Mouse (Mus musculus) CD4-positive helper T cell, adult 2 months (primary cell): ENCODE measurements around the gene Atp2a1.

Experiments
- DNase-seq: peaks from one replicate; pipeline ENCODE4 v3.0.0-alpha.2; 2012; ENCODE audit warnings: low read depth, missing footprints, low spot score

Atp2a1 gene

DNA sequence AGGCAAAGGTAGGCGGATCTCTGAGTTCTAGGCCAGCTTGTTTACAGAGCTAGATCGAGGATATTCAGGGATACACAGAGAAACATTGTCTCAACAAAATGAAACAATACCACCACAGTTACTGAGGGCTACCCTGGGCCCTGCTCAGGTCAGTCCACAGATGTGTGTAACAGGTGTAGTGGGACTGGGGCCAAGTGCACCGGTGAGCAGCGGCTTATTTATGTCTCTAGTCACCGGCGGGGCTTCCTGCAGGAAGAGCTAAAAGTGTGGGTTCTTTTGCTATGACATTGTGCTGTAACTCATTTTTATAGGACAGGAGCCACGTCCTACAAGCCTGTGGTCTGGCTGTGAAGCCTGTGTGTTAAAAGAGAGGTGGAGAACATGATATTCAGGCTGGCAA is 9.0 kb downstream of the Atp2a1 start:
- DNase-seq, result no peak

DNA sequence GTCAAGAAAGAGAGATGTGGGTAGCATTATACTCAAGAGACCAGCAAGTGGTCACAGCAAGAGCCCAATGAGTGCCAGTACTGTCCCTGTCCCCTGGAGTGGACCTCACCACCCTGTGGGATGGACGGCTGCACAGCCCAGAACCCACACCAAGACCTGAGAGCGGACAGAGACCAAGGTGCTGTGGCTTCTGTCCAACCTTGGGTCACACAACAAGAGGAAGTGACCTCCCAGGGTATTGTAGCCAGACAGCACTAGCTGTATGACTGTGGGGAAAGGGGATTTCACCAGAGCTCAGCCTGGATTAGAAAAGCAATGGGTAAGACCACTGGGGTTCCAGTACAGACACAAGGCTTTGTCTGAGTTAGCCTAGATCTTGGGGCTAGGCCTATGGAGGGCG is 10.7 kb downstream of the Atp2a1 start:
- no peak for DNase-seq

DNA sequence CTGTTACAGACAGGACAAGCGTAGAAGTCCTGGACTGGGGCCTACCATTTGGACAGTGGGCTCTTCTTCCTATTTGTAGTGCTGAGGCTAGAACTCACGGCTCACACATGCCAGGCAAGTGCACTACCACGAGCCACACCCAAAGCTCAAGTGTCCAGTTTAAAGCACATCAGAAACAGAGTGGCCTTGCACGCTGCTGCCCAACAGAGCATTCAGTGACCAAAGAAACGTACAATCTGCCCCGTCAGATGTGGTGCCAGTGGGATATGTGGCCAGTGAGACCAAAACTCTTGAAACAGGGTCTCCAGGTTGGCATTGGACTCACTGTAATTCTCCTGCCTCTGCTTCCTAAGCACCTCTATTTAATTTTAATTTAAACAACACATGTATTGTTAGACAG is 12.3 kb downstream of the Atp2a1 start:
- DNase-seq, result no peak

DNA sequence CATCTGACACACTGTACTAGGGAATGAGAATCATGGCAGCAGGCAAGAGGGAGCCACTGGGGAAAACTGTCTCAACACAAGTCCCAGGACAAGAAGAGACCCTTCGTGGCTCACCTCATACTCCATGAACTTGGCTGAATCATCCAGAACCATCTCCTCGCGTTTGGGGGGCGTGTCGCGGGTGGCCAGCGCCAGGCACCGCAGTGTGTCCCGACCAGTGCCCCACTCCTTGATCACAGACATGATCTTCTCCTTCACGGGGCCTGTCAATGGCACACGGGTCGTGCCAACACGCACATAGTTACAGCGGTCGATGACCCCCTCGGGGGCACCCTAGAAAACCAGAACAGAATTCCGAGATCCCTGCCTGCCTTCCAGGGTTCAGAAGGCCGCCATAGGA is 12.9 kb downstream of the Atp2a1 start:
- DNase-seq, result no peak

DNA sequence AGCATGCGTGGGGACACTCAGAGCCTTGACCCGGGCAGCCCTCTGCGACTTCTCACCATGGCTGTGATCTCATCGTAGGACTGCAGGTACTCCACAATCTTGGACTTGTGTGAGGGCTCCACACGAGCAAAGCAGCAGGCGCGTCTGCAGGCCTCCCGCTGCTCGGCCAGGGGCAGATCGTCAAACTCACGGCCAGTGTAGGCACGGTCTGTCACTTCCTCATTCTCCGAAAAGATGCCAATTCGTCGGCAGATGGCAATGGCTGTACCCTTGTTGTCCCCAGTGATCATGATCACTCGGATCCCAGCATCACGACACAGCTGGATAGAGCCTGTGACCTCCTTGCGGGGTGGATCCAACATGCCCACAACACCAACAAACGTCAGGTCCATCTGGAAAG is 14.4 kb downstream of the Atp2a1 start:
- no peak for DNase-seq

DNA sequence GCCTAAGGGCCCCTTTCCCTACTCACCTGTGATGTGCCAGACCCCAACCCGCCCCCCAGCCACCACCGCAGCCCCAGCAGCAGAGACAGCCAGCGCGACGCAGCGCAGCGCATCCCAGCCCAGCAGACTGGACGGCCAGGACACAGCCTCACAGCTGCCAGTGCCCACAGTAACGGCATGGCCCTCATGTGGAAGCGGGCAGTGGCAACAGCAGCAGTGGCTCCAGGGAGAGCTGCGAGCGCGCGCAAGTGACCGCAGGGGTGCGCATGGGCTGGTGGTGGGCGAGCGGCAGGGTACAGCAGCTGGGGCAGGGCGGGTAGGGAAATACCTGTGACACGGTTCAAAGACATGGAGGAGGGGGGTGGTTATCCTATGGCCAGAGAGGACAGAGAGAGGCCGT is 16.7 kb downstream of the Atp2a1 start:
- DNase-seq, result no peak

DNA sequence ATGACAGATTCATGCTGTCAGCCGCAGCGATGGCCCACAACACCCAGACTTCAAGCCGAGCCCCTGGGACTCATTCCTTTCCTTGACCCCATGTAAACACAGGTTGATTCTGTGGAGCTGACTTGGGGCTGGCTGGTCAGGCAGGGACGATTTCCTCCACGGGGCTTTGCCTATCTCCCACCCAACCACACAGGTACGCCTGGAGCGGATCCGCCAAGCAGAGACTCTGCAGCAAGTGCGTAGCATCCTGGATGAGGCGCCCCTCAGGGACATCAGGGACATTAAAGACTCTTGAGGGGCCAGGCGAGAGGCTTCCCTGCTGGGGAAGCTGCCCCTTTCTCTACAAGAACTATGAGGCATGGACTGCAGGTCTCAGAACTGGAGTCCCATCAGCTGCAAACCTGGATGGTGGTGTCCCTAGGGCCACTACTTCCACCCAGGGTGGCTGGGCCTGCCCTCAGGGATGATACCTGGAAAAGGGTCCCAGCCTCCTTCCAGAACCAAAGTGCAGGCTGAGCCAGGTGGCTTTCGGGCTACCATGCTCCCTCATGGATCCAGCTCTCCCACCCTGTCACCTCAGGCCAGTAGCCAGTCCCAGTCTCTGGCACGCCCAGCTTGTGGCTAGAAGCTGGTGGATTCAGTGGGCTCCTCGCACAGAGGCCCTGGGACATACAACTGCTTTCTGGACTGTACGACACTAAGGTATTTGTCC is 17.6 kb downstream of the Atp2a1 start:
- DNase-seq, result no peak

DNA sequence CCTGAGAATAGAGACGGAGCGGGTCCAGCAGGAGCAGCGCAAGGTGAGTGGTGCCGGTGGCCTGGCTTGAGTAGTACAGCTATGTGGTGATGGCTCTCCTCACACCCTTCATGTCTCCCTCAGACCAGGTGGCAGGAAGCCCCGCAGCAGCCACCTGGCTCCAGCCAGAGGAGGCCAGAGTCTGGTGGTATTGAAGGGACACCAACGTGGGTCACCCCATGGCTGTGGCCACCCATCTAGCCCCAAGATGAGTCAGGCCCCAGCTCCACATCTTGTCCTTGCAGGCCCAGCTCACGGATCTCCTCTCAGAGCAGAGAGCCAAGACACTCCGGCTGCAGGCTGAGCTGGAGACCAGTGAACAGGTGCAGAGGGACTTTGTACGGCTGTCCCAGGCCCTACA is 18.4 kb downstream of the Atp2a1 start:
- no peak for DNase-seq

DNA sequence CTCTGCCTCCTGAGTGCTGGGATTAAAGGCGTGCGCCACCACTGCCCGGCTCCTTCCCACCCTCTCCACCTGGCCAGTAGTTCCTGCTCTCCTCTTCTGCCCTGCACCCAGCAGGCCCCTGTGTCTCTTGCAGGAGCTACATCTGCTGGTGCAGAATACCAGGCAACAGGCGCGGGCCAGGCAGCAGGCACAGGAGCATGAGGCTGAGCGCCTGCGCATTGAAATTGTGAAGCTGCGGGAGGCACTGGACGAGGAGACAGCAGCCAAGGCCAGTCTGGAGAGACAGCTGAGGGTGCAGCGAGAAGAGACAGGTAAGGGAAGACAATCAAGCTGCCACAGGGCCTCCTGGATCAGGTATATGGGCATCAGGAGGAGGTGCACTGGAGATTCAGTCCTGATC is 18.9 kb downstream of the Atp2a1 start:
- DNase-seq, result no peak

DNA sequence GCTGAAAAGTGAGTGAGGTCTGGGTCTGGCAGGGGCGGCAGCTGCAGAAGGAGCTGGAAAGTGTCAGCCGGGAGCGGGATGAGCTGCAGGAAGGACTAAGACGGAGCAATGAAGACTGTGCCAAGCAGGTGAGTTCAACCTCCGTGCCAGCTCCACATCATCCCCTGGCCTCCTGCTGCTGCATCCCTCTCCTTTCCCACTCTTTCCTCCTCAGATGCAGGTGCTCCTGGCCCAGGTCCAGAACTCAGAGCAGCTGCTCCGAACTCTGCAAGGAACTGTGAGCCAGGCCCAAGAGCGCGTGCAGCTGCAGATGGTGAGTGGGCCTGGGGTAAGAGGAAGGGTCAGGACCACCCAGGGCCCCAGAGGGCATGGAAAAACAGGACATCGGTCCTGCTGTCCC is 22.8 kb downstream of the Atp2a1 start:
- DNase-seq, result no peak

DNA sequence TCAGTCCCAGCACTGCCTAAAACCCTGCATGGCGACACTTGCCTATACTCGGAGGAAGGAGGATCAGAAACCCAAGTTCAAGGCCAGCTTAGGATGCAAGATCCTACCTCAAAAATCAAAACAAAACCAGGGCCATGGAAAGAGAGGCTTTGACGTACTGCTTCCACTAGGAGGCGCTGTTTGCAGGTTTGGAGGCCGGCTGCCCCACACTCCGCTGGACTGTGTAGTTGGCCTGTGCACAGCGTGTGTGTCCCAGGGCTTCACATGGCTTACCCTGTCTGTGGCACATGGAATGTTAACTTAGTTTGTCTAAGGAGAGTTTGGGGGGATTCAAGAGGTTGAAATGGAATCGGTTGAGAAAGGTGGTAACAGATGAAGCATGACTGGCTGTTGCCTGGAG is 26.1 kb downstream of the Atp2a1 start:
- peak; percentile 65 for DNase-seq

DNA sequence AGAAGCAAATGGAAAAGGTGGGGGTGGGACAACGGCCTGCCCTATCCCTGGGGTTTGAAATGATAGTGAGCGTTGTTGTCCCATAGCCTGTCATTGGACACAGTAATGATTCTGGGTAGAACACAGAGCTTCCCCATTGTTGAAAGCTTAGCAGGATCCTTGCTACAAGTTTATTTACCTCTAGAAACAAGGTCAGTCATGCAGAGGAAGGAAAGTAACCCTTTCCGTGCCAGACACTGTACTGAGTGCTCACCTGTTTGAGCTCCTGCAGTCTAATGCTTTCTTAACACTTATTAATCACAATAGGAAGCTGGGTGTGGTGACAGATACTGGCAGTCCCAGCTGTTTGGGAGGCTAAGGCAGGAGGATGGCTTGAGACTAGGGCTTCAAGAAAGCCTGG is 27.1 kb downstream of the Atp2a1 start:
- DNase-seq, result no peak

DNA sequence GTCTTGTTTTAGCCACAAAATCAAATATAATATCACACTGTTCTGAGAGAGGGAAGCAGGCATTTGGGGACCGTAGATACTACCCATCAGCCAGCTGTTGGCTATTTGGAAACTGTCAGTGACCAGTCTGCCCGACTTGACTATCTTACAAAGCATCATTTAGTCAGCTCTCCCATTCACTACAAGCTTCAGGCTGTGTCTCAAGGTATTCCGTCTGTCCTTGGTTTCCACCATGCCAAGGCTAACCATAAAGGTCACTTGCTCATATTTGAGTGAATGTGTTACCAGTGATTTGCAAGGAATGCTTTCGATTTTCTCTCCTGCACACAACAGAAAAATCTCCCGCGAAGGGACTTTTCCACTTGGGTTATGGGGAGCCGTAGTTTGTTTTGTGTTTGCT is 28.2 kb downstream of the Atp2a1 start:
- DNase-seq, result no peak

DNA sequence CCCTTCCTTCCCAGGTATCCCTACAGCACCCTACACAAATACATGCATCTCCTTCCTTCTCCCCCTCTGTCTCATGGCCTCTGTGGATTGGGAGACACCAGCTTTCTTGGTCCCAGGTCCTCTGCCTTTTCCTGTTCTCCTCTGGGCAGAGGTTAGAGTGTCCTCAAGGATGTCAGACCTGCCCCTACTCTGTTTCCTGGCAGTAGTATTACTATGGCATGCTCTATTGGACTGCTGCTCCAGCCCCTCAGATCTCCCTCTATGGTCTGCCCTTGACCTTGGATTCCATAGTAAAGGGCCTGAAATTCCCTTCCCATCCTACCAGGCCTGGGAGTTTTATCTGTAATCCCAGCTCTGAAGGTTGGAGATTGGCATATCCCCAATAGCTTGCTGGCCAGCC is 32.7 kb downstream of the Atp2a1 start:
- no peak for DNase-seq

DNA sequence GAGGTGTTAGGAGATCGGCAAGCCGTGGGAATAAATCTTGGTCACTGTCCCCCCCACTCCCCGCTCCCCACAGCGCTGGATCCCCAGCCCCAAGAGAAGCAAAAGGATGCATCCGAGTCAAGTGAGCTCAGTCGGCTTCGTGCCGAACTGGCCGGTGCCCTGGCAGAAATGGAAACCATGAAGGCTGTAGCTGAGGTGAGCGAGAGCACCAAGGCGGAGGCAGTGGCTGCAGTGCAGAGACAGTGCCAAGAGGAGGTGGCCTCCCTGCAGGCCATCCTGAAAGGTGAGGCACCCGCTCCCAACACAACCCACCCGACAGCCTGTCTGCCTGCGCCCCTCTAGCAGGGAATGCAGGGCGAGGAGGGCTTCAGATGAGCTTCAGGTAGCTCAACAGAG is 33.4 kb downstream of the Atp2a1 start:
- DNase-seq, result no peak

DNA sequence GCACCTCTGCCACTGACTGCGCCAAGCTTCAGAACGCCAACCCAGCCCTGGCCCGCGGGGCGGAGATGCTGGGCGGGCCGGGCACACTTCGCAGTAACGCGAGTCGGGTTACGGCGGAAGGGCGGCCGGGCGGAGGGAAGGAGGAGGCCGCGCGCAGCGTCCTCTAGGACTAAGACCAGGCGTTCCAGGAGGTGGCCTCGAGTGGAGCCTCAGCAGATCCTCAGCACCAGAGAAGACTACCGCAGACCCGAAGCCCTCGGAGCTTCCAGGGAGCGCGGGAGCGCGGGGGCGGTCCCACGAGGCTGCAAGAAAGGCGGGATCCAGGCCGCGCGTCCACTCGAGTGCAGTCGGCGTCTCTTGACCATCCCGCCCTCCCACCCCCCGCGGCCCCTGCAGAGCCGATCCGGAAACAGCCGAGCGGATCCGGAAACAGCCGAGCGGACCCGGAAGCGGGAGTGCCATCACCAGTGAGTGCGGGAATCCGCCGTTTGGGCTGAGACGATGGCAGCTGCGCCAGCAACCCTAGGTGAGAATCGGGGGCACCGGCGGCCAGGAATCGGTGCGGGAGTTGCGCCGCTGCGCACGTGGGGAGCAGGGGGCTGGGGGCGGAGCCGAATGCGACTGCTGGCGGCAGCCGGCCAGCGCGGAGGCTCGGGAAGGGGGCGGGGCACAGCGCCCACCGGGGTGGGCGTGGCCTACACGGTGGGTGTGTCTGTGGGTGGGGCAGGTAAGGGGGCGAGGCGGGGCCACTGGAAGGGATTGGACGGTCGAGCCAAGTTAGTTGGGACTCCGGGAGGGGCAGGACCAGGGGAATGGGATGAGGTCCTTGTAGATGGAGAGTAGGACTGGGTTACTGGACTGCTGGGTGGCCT is 34.0 kb downstream of the Atp2a1 start, which contains the start of gene Rabep2:
Gene Rabep2, plus strand, starts transcription at position 129 of the 872 bp plus-strand sequence.
- peak; percentile 86 for DNase-seq

DNA sequence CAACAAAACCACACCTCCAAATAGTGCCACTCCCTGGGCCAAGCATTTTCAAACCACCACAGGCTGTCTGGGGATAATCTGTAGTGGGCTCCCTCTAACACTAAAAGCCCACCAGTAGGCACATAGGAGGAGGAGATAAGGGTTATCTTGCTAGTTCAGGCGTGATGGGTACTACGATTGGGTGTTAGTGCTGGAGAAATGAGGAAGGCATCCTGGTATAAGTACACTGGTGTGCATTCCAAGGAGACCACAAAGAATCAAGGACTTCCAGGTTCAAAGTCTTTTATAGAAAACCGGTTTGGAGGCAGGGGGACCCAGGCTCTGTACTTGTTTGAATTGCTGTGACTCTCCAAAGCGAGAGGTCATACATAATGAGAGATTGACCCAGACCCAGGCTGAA is 34.8 kb downstream of the Atp2a1 start:
- DNase-seq, result no peak

DNA sequence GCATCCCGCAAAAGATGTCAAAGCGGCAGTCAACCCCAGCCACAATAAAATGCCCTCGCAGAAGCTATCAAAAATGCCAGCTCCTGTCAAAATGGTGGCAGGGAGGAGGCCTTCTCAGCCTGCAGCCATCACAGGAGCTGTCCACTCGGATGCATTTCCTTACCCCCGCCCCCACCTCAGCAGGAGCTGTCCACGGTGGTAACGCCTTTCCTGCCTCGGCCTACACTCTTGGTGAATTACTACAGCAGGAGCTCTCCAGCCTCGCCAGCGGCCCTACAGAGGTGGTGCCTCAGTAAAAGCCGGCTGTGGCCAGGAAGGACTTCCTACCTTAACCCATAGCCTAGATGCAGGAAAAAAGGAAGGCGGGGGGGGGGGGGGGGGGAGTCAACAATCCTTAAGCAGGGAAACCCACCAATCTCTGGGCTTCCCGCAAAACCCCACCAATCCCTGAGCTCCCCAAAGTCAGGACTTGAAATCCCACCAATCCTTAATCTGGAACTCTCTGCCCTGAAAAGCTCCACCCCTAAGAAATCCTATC is 35.5 kb downstream of the Atp2a1 start:
- DNase-seq, result no peak

DNA sequence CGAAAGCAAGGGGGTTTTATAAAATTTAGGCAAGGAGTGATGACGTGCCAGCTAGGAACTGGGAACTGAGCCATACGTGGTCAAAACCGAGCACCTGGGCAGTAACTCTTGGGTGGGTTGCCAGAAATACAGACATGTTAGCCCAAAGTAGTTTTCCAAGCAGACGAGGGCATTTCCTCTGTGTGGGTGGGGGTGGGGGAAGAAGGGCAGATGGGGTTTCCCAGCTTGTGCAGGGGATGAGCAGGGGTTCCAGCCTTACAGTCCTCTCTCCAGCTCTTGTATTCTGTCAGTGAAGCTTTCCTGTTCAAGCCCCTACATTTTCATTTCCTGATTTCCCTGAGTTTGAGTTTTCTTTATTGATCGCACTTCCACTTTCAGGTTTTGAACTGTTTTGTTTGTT is 38.7 kb downstream of the Atp2a1 start:
- DNase-seq, result no peak

DNA sequence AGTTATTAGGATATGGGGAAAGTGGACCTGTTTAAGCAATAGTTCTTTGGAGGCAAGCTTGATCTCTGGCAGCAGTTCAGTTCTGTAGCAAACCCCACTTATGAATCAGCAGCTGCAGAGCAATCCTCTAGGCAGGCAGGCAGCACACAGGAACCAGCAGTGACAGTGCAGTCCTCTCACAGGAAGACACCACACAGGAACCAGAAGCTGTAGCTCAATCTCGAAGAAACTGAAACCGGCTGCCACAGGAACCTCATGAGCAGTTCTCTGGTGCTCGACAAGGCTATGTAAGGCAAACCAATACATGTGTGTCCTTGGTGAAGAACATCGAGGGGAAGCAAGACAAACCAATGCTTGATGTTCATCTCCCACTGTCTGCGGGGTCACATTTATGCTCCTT is 41.2 kb downstream of the Atp2a1 start:
- peak; percentile 23 for DNase-seq

DNA sequence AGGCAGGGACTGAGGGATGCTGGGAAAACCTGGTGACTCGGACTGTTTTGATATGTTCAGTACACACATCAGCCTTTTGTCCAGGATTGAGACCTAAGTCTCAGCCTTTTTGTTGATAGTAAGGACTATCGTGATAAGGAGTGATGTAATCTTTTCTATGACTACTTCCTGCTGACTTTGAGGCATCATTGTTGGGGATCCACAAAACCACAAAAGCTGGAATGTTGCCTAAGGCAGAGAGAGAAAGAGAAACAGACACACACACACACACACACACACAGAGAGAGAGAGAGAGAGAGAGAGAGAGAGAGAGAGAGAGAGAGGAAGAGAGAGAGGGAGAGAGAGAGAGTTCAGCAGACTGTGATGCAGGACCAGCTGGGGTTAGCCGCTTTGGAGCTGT is 44.4 kb downstream of the Atp2a1 start:
- no peak for DNase-seq

DNA sequence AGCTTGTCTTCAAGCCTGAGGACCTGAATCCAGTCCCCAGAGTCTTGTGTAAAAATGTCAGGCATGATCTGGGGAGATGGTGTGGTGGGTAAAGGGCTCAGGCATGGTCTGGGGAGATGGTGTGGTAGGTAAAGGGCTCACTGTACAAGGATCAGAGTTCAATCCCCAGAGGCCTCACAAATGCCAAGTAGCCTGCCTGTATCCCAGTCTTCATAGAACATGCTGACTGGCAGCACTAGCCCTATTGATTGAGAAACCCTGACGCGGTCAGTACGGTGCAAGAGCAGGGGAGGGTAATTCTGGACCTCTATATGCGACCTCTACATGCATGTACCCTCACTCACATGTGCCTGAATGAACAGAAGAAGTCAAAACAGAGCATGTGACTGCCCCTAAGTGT is 45.3 kb downstream of the Atp2a1 start:
- no peak for DNase-seq

DNA sequence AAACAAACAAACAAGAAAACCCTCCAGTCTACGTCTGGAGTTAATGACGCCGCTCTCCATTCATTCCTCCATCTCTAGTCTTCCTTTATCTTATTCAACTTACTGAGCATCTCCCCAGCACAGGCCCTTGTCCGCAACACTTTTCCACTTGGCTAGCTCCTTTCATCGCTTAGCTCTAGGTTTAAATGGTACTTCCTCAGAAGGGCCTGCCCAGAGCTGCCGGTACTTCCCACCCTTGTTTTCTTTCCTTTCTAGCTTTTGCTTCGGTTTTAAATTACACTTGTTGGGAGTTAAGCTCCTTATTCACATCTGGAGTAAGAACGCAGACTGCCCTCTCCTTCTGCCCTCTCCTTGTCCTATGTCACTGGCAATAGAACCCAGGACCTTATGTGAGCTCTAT is 45.9 kb downstream of the Atp2a1 start:
- DNase-seq, result no peak
